Mouse (Mus musculus): ENCODE data around the gene Emc4. TPM values are rescaled to one million over a fixed set of nuclear protein-coding genes. Genes with fewer than 3 reads are reported as not detected.

The Emc4 gene
- polyA plus RNA-seq (2012; ENCODE audit: low replicate concordance): 20.2 and 37.0 TPM in 2 replicates

GRCm38 (mm10) chr2:112367726-112368673 is at the start of gene Emc4:
TSS of gene Emc4 (minus strand) at chr2:112368027.

GRCm38 (mm10) chr2:112378973-112379898 is 11.4 kb upstream of the Emc4 start, which contains the start of gene Katnbl1:
TSS of gene Katnbl1 (plus strand) at chr2:112379211.

Other genes with a start within 250 kb of the Emc4 start
- not detected in 2 replicates for gene Olfr1316, start 233.1 kb downstream of the Emc4 start, polyA plus RNA-seq (2012; ENCODE audit: low replicate concordance)
- gene Olfr1317, start 227.7 kb downstream of the Emc4 start, polyA plus RNA-seq (2012; ENCODE audit: low replicate concordance): not detected in 2 replicates
- gene Olfr1318, start 213.8 kb downstream of the Emc4 start, polyA plus RNA-seq (2012; ENCODE audit: low replicate concordance): not detected in 2 replicates
- 123 and 178 TPM in 2 replicates for gene Lpcat4, start 128.6 kb downstream of the Emc4 start, polyA plus RNA-seq (2012; ENCODE audit: low replicate concordance)
- not detected in 2 replicates for gene Nutm1, start 108.7 kb downstream of the Emc4 start, polyA plus RNA-seq (2012; ENCODE audit: low replicate concordance)
- gene Nop10, start 106.1 kb downstream of the Emc4 start, polyA plus RNA-seq (2012; ENCODE audit: low replicate concordance): 16.1 and 28.0 TPM in 2 replicates
- gene Slc12a6, start 102.2 kb downstream of the Emc4 start, polyA plus RNA-seq (2012; ENCODE audit: low replicate concordance): 35.9 and 48.7 TPM in 2 replicates
- not detected in 2 replicates for gene Gm21985, start 101.7 kb downstream of the Emc4 start, polyA plus RNA-seq (2012; ENCODE audit: low replicate concordance)
- gene Katnbl1, start 11.2 kb upstream of the Emc4 start, polyA plus RNA-seq (2012; ENCODE audit: low replicate concordance): 1.9 and 4.1 TPM in 2 replicates
- 0.96 and 2.8 TPM in 2 replicates for gene Emc7, start 87.0 kb upstream of the Emc4 start, polyA plus RNA-seq (2012; ENCODE audit: low replicate concordance)
- not detected in 2 replicates for gene Chrm5, start 112.7 kb upstream of the Emc4 start, polyA plus RNA-seq (2012; ENCODE audit: low replicate concordance)
- 3.1 and 6.0 TPM in 2 replicates for gene Aven, start 124.9 kb upstream of the Emc4 start, polyA plus RNA-seq (2012; ENCODE audit: low replicate concordance)

Measured in hematopoietic multipotent progenitor cell, adult 10-12 weeks (in vitro differentiated cells).